Mouse (Mus musculus) CH12.LX (cell line): ENCODE data around the gene Olfr1459.

Experiments
- CTCF ChIP-seq, 2 experiments: IDR thresholded peaks in 1 of 2; conservative IDR thresholded peaks in 1 of 2; 2 replicates each; pipeline ENCODE4 v1.5.1; 2011 to 2012; ENCODE audit warnings: low read depth in 2 of 2, low read length in 2 of 2, improper control_type of control experiment in 1 of 2, inconsistent platforms in 1 of 2, mild to moderate bottlenecking in 1 of 2, moderate library complexity in 1 of 2
- JUND ChIP-seq: conservative IDR thresholded peaks from 2 replicates; pipeline ENCODE4 v1.6.1; 2011; ENCODE audit warnings: low read depth, low read length, improper control_type of control experiment
- POLR2A ChIP-seq: IDR thresholded peaks from 2 replicates; pipeline ENCODE4 v1.6.1; 2011; ENCODE audit warnings: low read depth, mild to moderate bottlenecking, improper control_type of control experiment, low read length
- TBP ChIP-seq: conservative IDR thresholded peaks from 2 replicates; pipeline ENCODE4 v1.6.1; 2011; ENCODE audit warnings: low read depth, low read length, improper control_type of control experiment

DNA sequence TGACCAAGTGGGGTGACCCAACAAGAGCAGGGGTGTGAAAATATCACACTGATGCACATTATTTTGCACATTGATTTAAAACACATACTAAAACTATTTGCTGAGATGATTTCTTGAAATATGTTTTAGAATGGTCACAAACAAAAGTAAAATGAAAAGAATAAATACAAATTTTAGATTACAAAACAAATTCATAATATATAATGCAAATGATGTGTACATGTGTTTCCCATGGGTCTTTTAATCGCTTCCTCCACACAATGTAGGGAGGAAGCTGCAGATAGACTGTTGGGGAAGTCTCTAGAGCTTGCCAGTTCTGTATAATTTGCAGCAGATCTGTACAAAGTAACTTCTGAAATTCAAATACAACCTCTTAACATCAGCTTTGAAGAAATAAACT is 13.4 kb upstream of the Olfr1459 start, which contains the start of gene Olfr1461:
- TF ChIP-seq CTCF (conservative IDR thresholded peaks at IDR 0.05 in 1 of 2, IDR thresholded peaks at IDR 0.05 in 1 of 2; ENCODE audit: low read depth in 2 of 2, low read length in 2 of 2) (no peak), TBP (no peak), POLR2A (no peak), JUND (no peak)
